Mouse (Mus musculus): ENCODE data around the gene Zfp566. TPM values are rescaled to one million over a fixed set of nuclear protein-coding genes. Genes with fewer than 3 reads are reported as not detected.

Gene Zfp566
- polyA plus RNA-seq, 1 experiment from 2014 or later: 13.7 TPM

DNA sequence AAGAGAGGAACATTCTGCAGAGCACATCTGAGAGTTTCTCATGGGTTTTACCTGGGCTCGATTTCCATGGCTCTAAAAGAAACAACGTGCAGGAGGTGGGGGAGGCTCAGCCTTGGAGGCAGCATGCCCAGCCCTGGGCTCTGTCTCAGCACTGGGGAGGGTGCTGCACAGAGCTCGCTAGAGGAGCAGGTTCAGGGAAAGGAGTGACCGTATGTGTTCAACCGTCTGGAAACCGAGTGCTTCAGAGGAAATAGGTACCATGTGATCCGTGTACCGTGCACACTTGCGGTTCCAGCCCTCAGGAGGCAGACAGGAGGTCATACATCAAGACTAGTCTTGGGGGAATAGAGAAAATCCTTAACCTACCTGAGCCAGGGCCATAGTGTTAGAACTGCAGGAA, 46.0 kb downstream of the Zfp566 start:
- no peak for ATAC-seq (ENCODE audit: low FRiP score)
- no peak overlapping the region for H3K9ac ChIP-seq
- no peaks in the 10 kb centered on the region for H3K4me1 ChIP-seq
- no peak overlapping the region for H3K27ac ChIP-seq
- H3K36me3 ChIP-seq: peaks cover 7% of the 10 kb centered on the region
- no peaks in the 10 kb centered on the region for H3K9me3 ChIP-seq (replicated peaks)
- no peaks in the 10 kb centered on the region for H3K27me3 ChIP-seq
- H3K4me2 ChIP-seq (replicated peaks): no peak overlapping the region
- 61% methylated on average over 9 of the region's 9 CpGs for WGBS
- no peak overlapping the region for H3K4me3 ChIP-seq

DNA sequence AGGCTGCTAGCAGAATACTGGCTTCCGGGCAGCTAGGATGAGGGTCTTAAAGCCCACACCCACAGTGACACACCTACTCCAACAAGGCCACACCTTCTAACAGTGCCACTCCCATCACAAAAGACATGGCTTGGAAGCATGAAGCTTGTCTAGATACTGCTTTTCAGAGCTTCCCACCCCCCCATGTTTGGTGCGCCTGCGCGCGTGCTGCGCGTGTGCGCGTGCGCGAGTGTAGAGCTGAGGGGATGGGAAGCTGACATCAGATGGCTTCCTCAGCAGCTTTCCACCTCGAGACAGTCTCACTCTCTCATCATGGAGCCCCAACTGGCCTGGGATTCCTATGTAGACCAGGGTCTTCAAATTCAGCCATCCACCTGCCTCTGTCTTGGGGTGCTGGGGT, 56.0 kb downstream of the Zfp566 start:
- no peak for ATAC-seq (ENCODE audit: low FRiP score)
- Histone ChIP-seq H3K27me3 (no peaks in the 10 kb centered on the region), H3K9me3 (replicated peaks) (no peaks in the 10 kb centered on the region), H3K9ac (no peak overlapping the region), H3K4me3 (no peak overlapping the region), H3K36me3 (peaks cover 26% of the 10 kb centered on the region), H3K4me1 (no peaks in the 10 kb centered on the region), H3K4me2 (replicated peaks) (no peak overlapping the region), H3K27ac (no peak overlapping the region)
- WGBS: 96% methylated on average over 12 of the region's 12 CpGs

DNA sequence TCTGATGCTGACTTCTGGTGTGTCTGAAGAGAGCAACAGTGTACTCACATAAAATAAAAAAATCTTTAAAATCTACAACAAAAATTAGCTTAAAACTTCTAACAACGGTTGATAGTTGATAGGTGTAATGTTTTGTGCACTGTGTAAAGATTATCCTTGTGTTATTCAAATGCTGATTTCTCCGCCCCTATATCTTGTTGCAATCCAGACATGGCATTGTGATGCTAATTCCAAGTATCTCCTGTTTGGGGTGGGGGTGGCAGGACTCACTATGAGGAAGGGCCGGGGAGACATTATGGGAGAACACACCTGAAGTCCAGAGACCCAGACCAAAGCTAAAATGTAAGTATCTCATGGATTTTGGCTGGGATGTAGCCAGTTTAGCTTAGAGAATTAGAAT, 58.9 kb downstream of the Zfp566 start:
- WGBS: 77% methylated on average over 3 of the region's 3 CpGs
- Histone ChIP-seq H3K27me3 (no peaks in the 10 kb centered on the region), H3K9me3 (replicated peaks) (no peaks in the 10 kb centered on the region), H3K4me3 (no peak overlapping the region), H3K9ac (no peak overlapping the region), H3K4me1 (no peaks in the 10 kb centered on the region), H3K27ac (no peak overlapping the region), H3K4me2 (replicated peaks) (no peak overlapping the region), H3K36me3 (peaks cover 7% of the 10 kb centered on the region)
- no peak for ATAC-seq (ENCODE audit: low FRiP score)

DNA sequence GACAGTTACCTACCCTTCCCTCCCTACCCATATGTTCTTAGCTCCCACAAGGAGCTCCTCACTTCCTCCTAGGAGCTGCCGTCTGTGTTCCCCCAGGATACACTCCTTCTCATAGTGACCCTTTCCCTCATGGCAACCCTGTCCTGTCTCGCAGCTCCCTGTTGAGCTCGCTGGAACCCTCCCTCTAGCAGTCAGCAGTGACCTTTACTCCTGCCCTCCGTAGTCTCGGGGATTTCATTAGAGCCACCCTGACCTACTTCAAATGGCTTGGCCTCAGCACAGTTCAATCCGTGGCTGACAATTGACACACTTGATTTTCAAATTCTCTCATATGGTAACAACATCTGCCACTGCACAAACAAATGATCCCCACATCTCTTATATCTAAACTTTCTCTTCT, 59.6 kb downstream of the Zfp566 start:
- no peak overlapping the region for H3K9ac ChIP-seq
- H3K4me3 ChIP-seq: no peak overlapping the region
- no peaks in the 10 kb centered on the region for H3K9me3 ChIP-seq (replicated peaks)
- ATAC-seq (ENCODE audit: low FRiP score): no peak
- WGBS: 29% methylated on average over 6 of the region's 6 CpGs
- no peaks in the 10 kb centered on the region for H3K4me1 ChIP-seq
- no peaks in the 10 kb centered on the region for H3K27me3 ChIP-seq
- no peak overlapping the region for H3K4me2 ChIP-seq (replicated peaks)
- H3K36me3 ChIP-seq: peaks cover 11% of the 10 kb centered on the region
- H3K27ac ChIP-seq: no peak overlapping the region

DNA sequence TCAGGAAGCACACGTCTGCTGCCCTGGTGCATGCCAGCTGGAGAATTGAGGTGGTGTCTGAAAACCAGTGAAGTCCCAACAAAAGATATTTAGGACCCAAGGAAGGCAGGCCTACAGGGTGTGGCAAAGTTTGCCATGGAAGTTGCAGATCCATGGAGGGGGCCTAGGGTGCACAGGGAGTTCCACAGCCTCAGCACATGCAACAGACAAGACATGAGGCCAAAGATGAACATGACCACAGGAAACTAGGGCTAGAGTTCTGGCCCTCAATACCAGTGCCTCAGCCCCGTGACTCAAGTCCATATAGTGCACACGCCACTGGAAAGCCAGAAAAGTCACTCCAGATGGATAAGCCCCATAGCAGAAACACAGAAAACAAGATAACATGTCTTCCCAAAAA, 61.8 kb downstream of the Zfp566 start:
- 87% methylated on average over 3 of the region's 3 CpGs for WGBS
- H3K4me2 ChIP-seq (replicated peaks): no peak overlapping the region
- ATAC-seq (ENCODE audit: low FRiP score): no peak
- no peak overlapping the region for H3K4me3 ChIP-seq
- no peaks in the 10 kb centered on the region for H3K9me3 ChIP-seq (replicated peaks)
- no peaks in the 10 kb centered on the region for H3K4me1 ChIP-seq
- H3K36me3 ChIP-seq: peaks cover 29% of the 10 kb centered on the region
- no peaks in the 10 kb centered on the region for H3K27me3 ChIP-seq
- no peak overlapping the region for H3K9ac ChIP-seq
- no peak overlapping the region for H3K27ac ChIP-seq

Small RNAs within 50 kb of the gene (microRNA-seq; reads per million reads assigned to microRNA genes)
- gene Gm23368: not detected

Other genes with a start within 250 kb of the Zfp566 start
- 11.4 and 11.8 TPM in 2 replicates for gene Zfp940, start 236.9 kb downstream of the Zfp566 start, polyA plus RNA-seq (2016; fragmentation: Nextera tagmentation; extraction: Ambion mirVana)
- 12.7 and 14.6 TPM in 2 replicates for gene Zfp420, start 230.5 kb downstream of the Zfp566 start, polyA plus RNA-seq (2016; fragmentation: Nextera tagmentation; extraction: Ambion mirVana)
- gene Zfp27, start 184.0 kb downstream of the Zfp566 start, polyA plus RNA-seq (2016; fragmentation: Nextera tagmentation; extraction: Ambion mirVana): 14.9 and 15.3 TPM in 2 replicates
- 7.0 and 8.5 TPM in 2 replicates for gene Zfp383, start 182.3 kb downstream of the Zfp566 start, polyA plus RNA-seq (2016; fragmentation: Nextera tagmentation; extraction: Ambion mirVana)
- gene Zfp74, start 136.4 kb downstream of the Zfp566 start, polyA plus RNA-seq (2016; fragmentation: Nextera tagmentation; extraction: Ambion mirVana): 16.4 and 17.2 TPM in 2 replicates
- gene Zfp568, start 106.6 kb downstream of the Zfp566 start, polyA plus RNA-seq (2016; fragmentation: Nextera tagmentation; extraction: Ambion mirVana): 13.2 and 14.9 TPM in 2 replicates
- gene Zfp14, start 39.1 kb downstream of the Zfp566 start, polyA plus RNA-seq (2016; fragmentation: Nextera tagmentation; extraction: Ambion mirVana): 7.1 and 7.2 TPM in 2 replicates
- gene Zfp82, start 17.6 kb downstream of the Zfp566 start, polyA plus RNA-seq (2016; fragmentation: Nextera tagmentation; extraction: Ambion mirVana): 9.8 and 10.1 TPM in 2 replicates
- gene Gm26920, start 117 bp downstream of the Zfp566 start, polyA plus RNA-seq (2016; fragmentation: Nextera tagmentation; extraction: Ambion mirVana): 0.80 and 0.82 TPM in 2 replicates
- 121 and 126 TPM in 2 replicates for gene Zfp260, start 4.2 kb upstream of the Zfp566 start, polyA plus RNA-seq (2016; fragmentation: Nextera tagmentation; extraction: Ambion mirVana)
- 14.0 and 14.6 TPM in 2 replicates for gene Zfp382, start 31.4 kb upstream of the Zfp566 start, polyA plus RNA-seq (2016; fragmentation: Nextera tagmentation; extraction: Ambion mirVana)
- gene Zfp146, start 79.2 kb upstream of the Zfp566 start, polyA plus RNA-seq (2016; fragmentation: Nextera tagmentation; extraction: Ambion mirVana): 17.6 and 20.2 TPM in 2 replicates
- 3.5 and 3.6 TPM in 2 replicates for gene Cox7a1, start 93.6 kb upstream of the Zfp566 start, polyA plus RNA-seq (2016; fragmentation: Nextera tagmentation; extraction: Ambion mirVana)
- 78.0 and 80.0 TPM in 2 replicates for gene Capns1, start 108.3 kb upstream of the Zfp566 start, polyA plus RNA-seq (2016; fragmentation: Nextera tagmentation; extraction: Ambion mirVana)
- gene Polr2i, start 141.4 kb upstream of the Zfp566 start, polyA plus RNA-seq (2016; fragmentation: Nextera tagmentation; extraction: Ambion mirVana): 135 and 149 TPM in 2 replicates
- 272 and 275 TPM in 2 replicates for gene Tbcb, start 141.7 kb upstream of the Zfp566 start, polyA plus RNA-seq (2016; fragmentation: Nextera tagmentation; extraction: Ambion mirVana)
- gene Ovol3, start 145.2 kb upstream of the Zfp566 start, polyA plus RNA-seq (2016; fragmentation: Nextera tagmentation; extraction: Ambion mirVana): not detected in 2 replicates
- gene Thap8, start 189.6 kb upstream of the Zfp566 start, polyA plus RNA-seq (2016; fragmentation: Nextera tagmentation; extraction: Ambion mirVana): 0.48 and 0.77 TPM in 2 replicates
- 7.2 and 7.4 TPM in 2 replicates for gene Wdr62, start 189.9 kb upstream of the Zfp566 start, polyA plus RNA-seq (2016; fragmentation: Nextera tagmentation; extraction: Ambion mirVana)
- gene Clip3, start 201.2 kb upstream of the Zfp566 start, polyA plus RNA-seq (2016; fragmentation: Nextera tagmentation; extraction: Ambion mirVana): 74.8 and 88.1 TPM in 2 replicates
- 87.1 and 93.5 TPM in 2 replicates for gene Alkbh6, start 218.2 kb upstream of the Zfp566 start, polyA plus RNA-seq (2016; fragmentation: Nextera tagmentation; extraction: Ambion mirVana)
- gene Syne4, start 224.3 kb upstream of the Zfp566 start, polyA plus RNA-seq (2016; fragmentation: Nextera tagmentation; extraction: Ambion mirVana): 36.9 and 39.2 TPM in 2 replicates
- 0.33 and 0.49 TPM in 2 replicates for gene E130208F15Rik, start 231.2 kb upstream of the Zfp566 start, polyA plus RNA-seq (2016; fragmentation: Nextera tagmentation; extraction: Ambion mirVana)
- 22.3 and 23.4 TPM in 2 replicates for gene Sdhaf1, start 233.4 kb upstream of the Zfp566 start, polyA plus RNA-seq (2016; fragmentation: Nextera tagmentation; extraction: Ambion mirVana)

Measured in hindbrain, embryonic 12.5 days (tissue).